Mouse (Mus musculus) left cerebral cortex, adult 9 months (tissue): Measurements from ENCODE around the gene Ldb3.
A peak's percentile ranks its signal among the peaks of the same experiment; 100 is the strongest.

ENCODE experiments used
- DNase-seq, 2 experiments: peaks; one replicate each; pipeline ENCODE4 v3.0.0; 2022; ENCODE audit warnings: low spot score in 2 of 2

The Ldb3 gene

DNA sequence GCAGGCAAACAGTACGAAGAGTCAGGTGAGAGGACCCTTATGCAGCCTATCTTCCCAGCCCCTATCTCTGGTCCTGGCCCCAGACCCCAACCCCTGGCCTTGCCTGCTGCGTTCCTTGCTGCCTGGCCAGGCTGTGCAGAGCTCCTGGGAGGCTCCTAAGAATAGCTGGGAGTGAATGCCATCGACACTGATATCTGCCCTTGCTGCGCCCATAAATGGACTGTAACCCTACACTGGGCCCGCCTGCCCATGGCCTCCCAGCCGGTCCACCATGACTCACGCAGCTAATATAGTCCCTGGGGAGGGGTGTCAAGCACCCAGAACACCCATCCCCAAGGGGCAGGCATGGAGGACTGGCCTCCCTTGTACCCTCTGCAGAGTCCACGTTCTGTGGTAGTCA is at the start of gene Ldb3:
TSS of gene Ldb3 (minus strand) at position 185 of the 400 bp plus-strand sequence.
- no peak for DNase-seq

GRCm38 (mm10) chr14:34635721-34636120 is 47.2 kb upstream of the Ldb3 start:
- DNase-seq: no peak

GRCm38 (mm10) chr14:34635192-34635591 is 46.7 kb upstream of the Ldb3 start:
- no peak for DNase-seq

GRCm38 (mm10) chr14:34632722-34633448 is 44.4 kb upstream of the Ldb3 start:
- DNase-seq: no peak

- no peak for DNase-seq
Measured at GRCm38 (mm10) chr14:34626824-34627223, 38.3 kb upstream of the Ldb3 start.

- DNase-seq: no peak
Measured at GRCm38 (mm10) chr14:34623531-34624210, 35.2 kb upstream of the Ldb3 start.

DNA sequence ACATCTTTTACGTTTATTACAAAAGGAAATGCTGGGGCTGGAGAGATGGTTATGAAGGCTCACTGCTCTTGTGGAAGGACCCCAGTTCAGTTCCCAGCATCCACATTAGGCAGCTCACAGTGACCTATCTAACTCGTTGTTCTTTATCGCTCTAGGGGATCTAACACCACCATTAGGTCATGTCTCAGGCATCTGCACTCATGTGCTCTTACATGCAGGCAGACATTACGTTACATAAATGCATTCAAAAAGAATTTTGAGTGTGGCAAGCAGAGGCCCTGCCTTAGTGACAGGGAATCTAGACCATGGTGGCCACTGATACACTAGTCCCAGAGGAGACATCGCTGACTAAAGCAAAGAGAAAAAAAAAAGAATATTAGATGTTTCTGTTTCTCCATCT is 34.6 kb upstream of the Ldb3 start:
- DNase-seq: no peak

DNA sequence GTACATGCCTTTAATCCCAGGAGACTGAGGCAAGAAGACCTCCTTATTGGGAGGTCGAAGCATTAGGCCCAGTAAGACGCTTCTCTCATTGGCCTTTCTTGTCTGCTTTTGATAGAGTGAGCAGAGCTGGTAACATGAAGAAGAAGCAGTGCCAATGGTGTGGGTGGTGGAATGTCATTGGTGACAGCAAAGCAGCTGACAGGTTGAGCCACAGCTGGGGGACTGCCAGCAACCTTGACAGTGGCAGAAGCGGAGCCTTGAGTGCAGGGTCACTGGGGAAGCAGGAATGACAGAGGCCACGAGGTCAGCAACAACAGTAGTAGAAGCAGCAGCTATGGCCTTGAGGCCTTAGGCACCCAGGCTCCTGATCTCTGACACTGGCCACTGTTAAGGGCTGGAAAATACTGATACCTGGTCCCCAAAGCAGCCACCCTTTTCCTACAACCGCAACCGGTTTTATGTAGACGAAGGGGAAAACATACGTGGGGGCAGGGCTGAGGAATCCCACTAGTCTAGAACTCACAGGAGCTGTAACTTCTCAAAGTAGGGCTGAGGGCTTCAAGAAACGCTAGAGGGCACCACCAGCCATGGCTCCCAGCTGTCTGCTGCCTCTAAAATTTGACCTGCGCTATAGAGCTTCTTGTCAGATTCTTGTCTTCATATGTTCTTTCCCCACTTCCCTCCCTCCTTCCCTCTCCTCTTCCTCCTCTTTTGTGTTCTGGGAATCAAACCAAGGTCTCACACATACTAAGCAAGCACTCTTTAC is 32.3 kb upstream of the Ldb3 start:
- peak in 1 of 2 experiments; percentile 20 for DNase-seq

GRCm38 (mm10) chr14:34618808-34619207 is 30.3 kb upstream of the Ldb3 start:
- no peak for DNase-seq

- peak in 1 of 2 experiments; percentile 86 for DNase-seq
Measured at GRCm38 (mm10) chr14:34616821-34617220, 28.3 kb upstream of the Ldb3 start.

GRCm38 (mm10) chr14:34615625-34616024 is 27.1 kb upstream of the Ldb3 start:
- no peak for DNase-seq

- no peak for DNase-seq
Measured at GRCm38 (mm10) chr14:34615082-34615481, 26.6 kb upstream of the Ldb3 start.

- DNase-seq: no peak
Measured at GRCm38 (mm10) chr14:34614551-34614950, 26.1 kb upstream of the Ldb3 start.

DNA sequence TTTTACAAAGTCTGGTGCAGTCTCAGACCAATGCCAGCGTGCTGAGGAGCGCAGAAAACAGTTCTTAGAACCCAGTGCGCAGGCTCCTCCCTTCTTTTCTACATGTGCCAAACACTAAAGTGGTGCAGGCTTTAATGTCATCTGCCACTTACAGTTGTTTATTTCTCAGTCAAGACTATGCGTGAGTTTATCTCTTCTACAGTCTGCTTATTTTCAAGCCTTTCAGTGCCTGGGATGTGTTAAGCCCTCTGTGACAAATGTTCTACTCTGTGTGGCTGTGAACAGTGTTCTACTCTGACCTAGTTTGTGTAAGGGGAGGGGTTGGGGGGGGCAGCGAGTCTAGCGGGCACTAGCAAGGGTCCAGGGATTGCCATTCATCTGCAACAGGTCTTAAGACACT is 25.0 kb upstream of the Ldb3 start:
- no peak for DNase-seq

- DNase-seq: no peak
Measured at GRCm38 (mm10) chr14:34612222-34612621, 23.7 kb upstream of the Ldb3 start.

GRCm38 (mm10) chr14:34611591-34611990 is 23.1 kb upstream of the Ldb3 start:
- no peak for DNase-seq

GRCm38 (mm10) chr14:34601910-34602309 is 13.4 kb upstream of the Ldb3 start:
- no peak for DNase-seq

GRCm38 (mm10) chr14:34599941-34600340 is 11.5 kb upstream of the Ldb3 start, which contains the start of gene Opn4:
Opn4 (minus strand) TSS chr14:34600142.
- DNase-seq: no peak

- no peak for DNase-seq
Measured at GRCm38 (mm10) chr14:34595596-34596255, 7.2 kb upstream of the Ldb3 start.

DNA sequence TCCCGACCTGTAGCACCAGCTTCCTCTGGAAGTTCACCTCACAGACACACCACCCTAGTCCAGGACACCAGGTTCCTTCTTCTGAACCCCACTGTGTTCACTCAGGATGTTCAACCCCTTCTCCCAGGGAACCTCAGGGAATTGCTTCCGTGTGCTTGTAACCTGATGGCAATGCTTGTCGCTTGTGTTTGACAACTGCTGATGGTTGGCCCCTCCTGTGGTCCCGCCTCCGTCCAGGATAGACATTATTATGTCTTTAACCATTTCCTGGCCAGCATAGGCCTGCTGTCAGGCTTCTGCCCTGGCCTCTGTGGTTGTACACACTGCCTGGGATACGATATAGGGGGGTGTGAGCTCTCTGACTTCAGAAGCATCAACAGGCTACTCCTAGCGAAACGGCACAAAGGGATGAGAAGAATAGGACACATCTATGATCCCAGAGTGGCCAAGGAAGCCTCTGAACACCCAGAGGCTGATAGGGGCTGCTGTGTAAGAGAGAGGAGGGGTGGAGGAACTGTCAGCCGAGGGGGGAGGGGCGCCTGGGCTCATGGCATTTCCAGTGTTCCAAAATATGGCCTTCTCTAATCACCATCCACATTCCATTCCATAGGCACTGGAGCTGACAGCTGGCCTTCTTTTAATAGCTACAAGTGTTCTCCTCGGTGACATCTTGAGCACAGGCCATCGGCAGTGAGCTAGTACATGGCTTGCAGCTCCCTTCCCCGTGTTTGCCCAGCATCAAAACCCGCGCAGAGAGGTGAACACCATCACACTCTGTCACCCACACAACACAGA is 3.5 kb upstream of the Ldb3 start:
- no peak for DNase-seq
